Mouse (Mus musculus) gastrocnemius, postnatal 25 days (tissue): Measurements from ENCODE around the gene Rmnd5b. TPM values are rescaled to one million over a fixed set of nuclear protein-coding genes. Genes with fewer than 3 reads are reported as not detected.
"Not testable (repeated sequence)": the region's sequence is repeated elsewhere in the genome, so short reads cannot be mapped to it uniquely, and the experiment has no call there.

Source experiments
- DNase-seq: peaks from one replicate; pipeline ENCODE4 v3.0.0; 2022
- long read RNA-seq, 2 experiments: library from polyadenylated mRNA; stranded (forward); transcript quantifications; one replicate each; pipeline ENCODE4 v2.0.0; 2021
- total RNA-seq, 2 experiments: library from RNA; stranded (reverse); gene quantifications; 1 replicate in 1 of 2; 2 replicates in 1 of 2; pipeline ENCODE4 v1.2.3; 2021

Gene Rmnd5b
- total RNA-seq: 10 to 100 TPM in 1 of 2 experiments, 1 to 10 TPM in 1; 9.3 to 12.3 TPM
- long read RNA-seq, experiment 1, transcript Rmnd5b-201 (10 exons, 1,946 nt): major isoform, 26 of 32 reads
- long read RNA-seq, experiment 1, partial matches to known transcripts: 4 of 32 reads
- long read RNA-seq, experiment 1, other reads (novel, unspliced or antisense): 2 of 32 reads
- long read RNA-seq, experiment 2, transcript Rmnd5b-201 (10 exons, 1,946 nt): major isoform, 23 of 33 reads
- long read RNA-seq, experiment 2, partial matches to known transcripts: 4 of 33 reads
- long read RNA-seq, experiment 2, other reads (novel, unspliced or antisense): 6 of 33 reads

GRCm38 (mm10) chr11:51635525-51636322 is at the start of gene Rmnd5b:
Rmnd5b (minus strand) TSS chr11:51635896.
- DNase-seq: peak; percentile 87

GRCm38 (mm10) chr11:51681976-51682374 is 46.3 kb upstream of the Rmnd5b start:
- no peak for DNase-seq

GRCm38 (mm10) chr11:51681324-51681975 is 45.8 kb upstream of the Rmnd5b start:
- peak; percentile 64 for DNase-seq

GRCm38 (mm10) chr11:51679466-51679865 is 43.8 kb upstream of the Rmnd5b start:
- DNase-seq: no peak

GRCm38 (mm10) chr11:51677737-51678418 is 42.2 kb upstream of the Rmnd5b start:
- no peak for DNase-seq

- DNase-seq: no peak
Measured at GRCm38 (mm10) chr11:51675386-51675785, 39.7 kb upstream of the Rmnd5b start.

- DNase-seq: no peak
Measured at GRCm38 (mm10) chr11:51673291-51673690, 37.6 kb upstream of the Rmnd5b start.

- DNase-seq: no peak
Measured at GRCm38 (mm10) chr11:51671376-51671775, 35.7 kb upstream of the Rmnd5b start.

GRCm38 (mm10) chr11:51670846-51671245 is 35.1 kb upstream of the Rmnd5b start:
- DNase-seq: no peak

GRCm38 (mm10) chr11:51664747-51665146 is 29.1 kb upstream of the Rmnd5b start:
- not testable (repeated sequence) for DNase-seq

- DNase-seq: no peak
Measured at GRCm38 (mm10) chr11:51662632-51663031, 26.9 kb upstream of the Rmnd5b start.

- DNase-seq: no peak
Measured at GRCm38 (mm10) chr11:51661867-51662365, 26.2 kb upstream of the Rmnd5b start.

GRCm38 (mm10) chr11:51658705-51659104 is 23.0 kb upstream of the Rmnd5b start:
- DNase-seq: no peak

GRCm38 (mm10) chr11:51658291-51658690 is 22.6 kb upstream of the Rmnd5b start:
- DNase-seq: no peak

- no peak for DNase-seq
Measured at GRCm38 (mm10) chr11:51656798-51657521, 21.3 kb upstream of the Rmnd5b start.

- no peak for DNase-seq
Measured at GRCm38 (mm10) chr11:51654891-51655290, 19.2 kb upstream of the Rmnd5b start.

- no peak for DNase-seq
Measured at GRCm38 (mm10) chr11:51653736-51654135, 18.0 kb upstream of the Rmnd5b start.

GRCm38 (mm10) chr11:51652889-51653418 is 17.3 kb upstream of the Rmnd5b start:
- DNase-seq: no peak

- peak; percentile 69 for DNase-seq
Measured at GRCm38 (mm10) chr11:51650691-51651515, 15.2 kb upstream of the Rmnd5b start, which contains the start of the genes N4bp3 and D930048N14Rik. N4bp3 (minus strand) TSS chr11:51650842. D930048N14Rik (plus strand) TSS chr11:51650954.

GRCm38 (mm10) chr11:51650261-51650660 is 14.6 kb upstream of the Rmnd5b start:
- no peak for DNase-seq
